Mouse (Mus musculus) adrenal gland, adult (tissue): ENCODE data around the gene Golph3.

Experiments
- DNase-seq, 2 experiments: peaks; one replicate each; pipeline ENCODE4 v3.0.0; 2022 to 2023; ENCODE audit warnings: low spot score in 1 of 2; ENCODE audit not compliant: inconsistent age in 2 of 2

The Golph3 gene

DNA sequence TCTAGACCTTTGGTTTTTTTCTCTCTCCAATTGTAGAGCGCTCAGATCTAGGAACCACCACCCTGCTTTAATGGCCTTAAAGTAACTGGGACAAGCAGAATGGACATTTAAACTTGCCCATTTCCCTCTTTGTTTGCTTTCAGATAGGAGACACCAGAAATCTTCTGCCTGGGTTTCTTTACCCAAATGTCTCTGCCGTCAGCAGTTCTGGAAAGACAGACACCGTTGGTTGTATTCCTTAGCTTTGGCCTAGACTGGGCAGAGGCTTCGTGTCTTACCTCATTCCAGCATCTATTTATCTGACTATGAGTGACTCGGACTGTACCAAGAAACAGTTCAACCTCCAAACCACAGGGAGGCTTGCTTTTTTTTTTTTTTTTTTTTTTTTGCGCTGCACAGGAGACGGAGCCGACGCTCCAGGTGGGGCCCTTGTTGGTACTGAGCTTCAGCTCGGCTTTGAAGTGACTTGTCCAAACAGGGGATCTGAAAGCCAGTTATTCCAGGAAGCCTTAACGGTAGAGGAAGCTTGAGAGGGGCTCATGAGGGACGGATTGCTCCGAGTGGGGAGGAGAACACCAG is 55.3 kb downstream of the Golph3 start:
- DNase-seq, result no peak

DNA sequence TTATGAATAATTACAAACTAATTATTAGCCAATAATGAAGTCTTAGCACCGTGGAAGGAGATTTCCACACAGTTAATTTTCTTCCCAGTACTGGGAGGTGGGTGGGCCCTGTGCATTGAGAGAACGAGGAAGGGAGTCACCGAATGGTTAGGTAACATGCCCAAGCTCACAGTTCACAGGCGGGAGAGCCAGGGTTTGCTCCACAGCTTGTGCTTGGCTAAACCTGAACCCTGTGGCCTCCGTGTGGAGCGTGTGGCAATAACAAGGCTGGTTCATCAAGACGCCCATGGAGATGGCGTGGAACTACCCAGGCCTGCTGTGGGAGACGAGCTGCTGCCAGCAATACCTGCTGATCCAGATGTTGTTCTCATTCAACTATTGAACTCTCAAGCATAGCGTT is 56.5 kb downstream of the Golph3 start:
- DNase-seq, result no peak

DNA sequence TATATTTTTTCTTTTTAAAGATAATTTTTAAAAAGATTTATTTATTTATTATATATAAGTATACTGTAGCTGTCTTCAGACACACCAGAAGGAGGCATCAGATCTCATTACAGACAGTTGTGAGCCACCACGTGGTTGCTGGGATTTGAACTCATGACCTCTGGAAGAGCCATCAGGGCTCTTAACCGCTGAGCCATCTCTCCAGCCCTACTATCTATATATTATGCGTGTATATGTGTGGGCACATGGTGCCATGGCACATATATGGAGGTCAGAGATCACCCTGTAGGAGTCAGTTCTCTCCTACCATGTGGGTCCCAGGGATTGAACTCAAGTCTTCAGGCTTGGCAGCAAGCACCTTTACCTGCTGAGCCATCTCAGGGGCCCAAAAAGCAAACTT is 58.8 kb downstream of the Golph3 start:
- DNase-seq, result no peak

DNA sequence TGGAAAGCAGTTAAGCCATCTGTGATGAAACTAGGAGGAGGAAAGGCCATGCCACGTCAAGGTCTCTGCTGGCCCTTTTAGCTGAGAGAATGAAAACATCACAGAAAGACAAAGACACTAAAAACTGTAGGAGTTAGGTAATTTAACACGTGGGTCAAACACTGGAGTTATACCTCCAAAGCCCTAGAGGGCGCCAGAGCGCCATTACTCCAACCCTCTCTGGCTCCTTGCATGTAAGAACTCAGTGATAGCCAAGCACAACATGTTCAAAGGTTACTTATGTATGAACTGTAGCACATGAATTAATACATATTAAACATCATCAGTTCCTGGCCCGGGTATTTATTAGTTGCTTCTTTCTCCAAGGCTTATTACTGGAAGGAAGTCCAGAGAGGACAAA is 59.3 kb downstream of the Golph3 start:
- DNase-seq, result peak in 1 of 2 experiments; percentile 75

DNA sequence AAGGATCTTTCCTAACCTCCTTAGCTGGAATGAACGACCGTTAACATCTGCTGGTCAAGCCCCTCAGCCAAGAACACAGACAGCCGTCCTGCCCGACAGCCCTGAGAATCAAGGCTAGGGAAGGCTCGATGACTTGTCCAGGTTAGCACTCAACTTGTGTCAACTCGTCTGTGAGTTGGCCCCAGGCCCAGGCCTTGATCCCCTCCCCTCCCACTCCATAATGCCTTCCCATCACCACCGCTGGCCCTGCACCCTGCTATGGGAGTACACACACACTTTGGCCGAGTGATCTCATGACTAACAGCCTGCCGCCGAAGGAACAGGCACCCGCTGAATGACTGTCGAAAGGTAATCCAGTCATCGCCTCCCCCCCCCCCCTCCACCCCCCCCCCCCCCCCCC is 63.4 kb downstream of the Golph3 start:
- peak; percentile 26 to 48 for DNase-seq

DNA sequence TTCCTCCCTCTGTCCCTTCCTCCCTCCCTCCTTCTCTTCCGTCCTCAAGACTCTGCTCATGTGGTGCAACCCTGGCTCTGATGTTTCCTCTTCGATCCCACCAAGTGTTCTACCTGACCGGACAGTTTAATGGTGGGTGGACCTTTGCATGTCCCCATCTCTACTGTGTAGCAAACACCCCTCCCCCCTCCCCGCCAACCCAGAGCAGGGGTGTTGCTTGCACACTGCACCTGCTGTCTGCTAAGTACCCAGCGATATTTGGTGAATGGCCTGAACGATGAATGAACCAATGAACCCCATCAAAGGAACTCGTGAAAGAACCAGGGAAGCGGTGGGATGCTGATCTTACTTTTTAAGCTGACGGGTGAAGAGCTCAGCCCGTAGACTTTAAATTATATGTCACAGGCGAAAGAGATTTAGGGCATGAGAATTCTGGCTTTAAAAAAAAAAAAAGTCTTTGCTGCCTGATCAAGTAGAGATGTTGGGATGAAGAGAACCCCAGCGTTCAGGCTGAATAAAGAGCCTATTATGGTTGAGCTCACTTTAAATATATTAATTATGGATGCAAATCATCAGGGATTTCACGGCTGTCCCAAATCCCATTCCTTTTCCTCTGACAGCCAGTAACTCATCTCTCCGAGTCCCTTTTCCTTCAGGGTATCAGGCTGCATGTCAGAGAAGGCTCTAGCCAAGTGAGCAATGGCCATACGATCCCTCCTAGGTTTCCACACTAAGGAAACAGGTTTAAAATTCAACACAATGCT is 67.7 kb downstream of the Golph3 start:
- DNase-seq, result no peak

DNA sequence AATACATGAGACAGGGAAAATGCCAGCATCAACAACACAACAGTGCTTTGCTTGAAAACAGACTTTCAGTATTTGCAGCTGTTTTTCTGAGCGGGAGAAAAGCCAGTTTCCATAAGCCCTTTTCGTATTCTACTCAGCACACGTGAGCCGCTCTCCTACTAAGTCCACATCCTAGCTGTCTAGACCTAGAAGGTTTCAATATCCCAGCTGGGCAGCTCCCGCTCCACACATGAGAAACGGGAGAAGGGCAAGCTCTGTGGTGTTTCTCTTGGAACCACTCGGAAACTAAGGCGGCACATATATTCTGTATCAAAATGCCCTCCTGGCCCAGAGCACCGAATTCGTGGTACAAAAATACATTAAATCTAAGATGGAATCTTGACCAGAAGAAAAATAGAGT is 73.5 kb downstream of the Golph3 start:
- no peak for DNase-seq

DNA sequence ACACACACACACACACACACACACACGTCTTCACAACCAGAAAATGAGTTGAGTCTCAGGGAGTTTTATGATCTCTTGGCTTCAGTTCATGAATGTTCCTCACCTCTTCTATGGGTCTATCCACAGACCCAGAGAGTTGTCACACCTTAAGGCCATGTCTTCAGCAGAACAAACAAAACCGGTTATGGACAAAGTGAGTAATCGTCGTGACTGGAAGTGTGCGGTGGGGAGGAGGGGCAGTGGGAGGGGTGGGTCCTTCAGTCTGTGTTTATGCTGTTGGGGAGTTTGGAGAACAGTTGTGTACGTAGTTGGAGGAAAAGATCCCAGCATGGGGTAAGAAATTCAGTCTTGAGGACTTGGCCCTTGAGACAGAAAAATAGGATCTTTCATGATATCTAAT is 75.8 kb downstream of the Golph3 start:
- no peak for DNase-seq
